8 mouse cellular contexts compared by ENCODE assay signal in genomic region chr11:102025991-102026660, GRCm38 (mm10). TPM values are rescaled to one million over a fixed set of nuclear protein-coding genes. Genes with fewer than 3 reads are reported as not detected.
DNase-seq lines count a peak whose midpoint lies in the region; ATAC-seq and TF ChIP-seq lines count a peak whose summit lies in the region.

No protein-coding gene starts in this region.

- DNase-seq in heart, postnatal 14 days, result no peak
- peak; percentile 71 for DNase-seq in cerebellum, adult 9-10 months
- no peak for DNase-seq in hindbrain, embryonic 14.5 days (ENCODE audit: low spot score)
- DNase-seq in midbrain, postnatal 0 days (ENCODE audit: low spot score), result no peak
- DNase-seq in frontal cortex, postnatal 14 days (ENCODE audit: low spot score in 2 of 2), result no peak

- H3K9me3 ChIP-seq in heart, embryonic 14.5 days (ENCODE audit: control insufficient read depth, low read length), result no peaks in the 10 kb centered on the region
- H3K9me3 ChIP-seq in E14TG2a.4 (ENCODE audit: low read length), result no peaks in the 10 kb centered on the region
- H3K9me3 ChIP-seq in hindbrain, embryonic 14.5 days (ENCODE audit: control insufficient read depth, low read length), result no peaks in the 10 kb centered on the region
- no peaks in the 10 kb centered on the region for H3K9me3 ChIP-seq in midbrain, postnatal 0 days (ENCODE audit: low read length)

- peaks cover 4 to 13% of the 10 kb centered on the region in 2 experiments; a peak in 3 of 4 replicates for H3K4me1 ChIP-seq in heart, embryonic 14.5 days (ENCODE audit: control insufficient read depth in 2 of 2, insufficient read depth in 2 of 2, low read length in 2 of 2)
- H3K4me1 ChIP-seq in E14TG2a.4 (replicated peaks; ENCODE audit: low read depth, low read length), result peaks cover 42% of the 10 kb centered on the region
- H3K4me1 ChIP-seq in hindbrain, embryonic 14.5 days (replicated peaks; ENCODE audit: control insufficient read depth, insufficient read depth, low read length), result peaks cover 32% of the 10 kb centered on the region
- no peaks in the 10 kb centered on the region for H3K4me1 ChIP-seq in midbrain, postnatal 0 days (ENCODE audit: insufficient read depth, low read length)

- peak overlapping the region; percentile 98 for H3K4me2 ChIP-seq in heart, embryonic 14.5 days (ENCODE audit: low read length)
- H3K4me2 ChIP-seq in hindbrain, embryonic 14.5 days (replicated peaks), result peak overlapping the region; percentile 75
- H3K4me2 ChIP-seq in midbrain, postnatal 0 days (ENCODE audit: low read depth, low read length, poor library complexity, severe bottlenecking), result peak overlapping the region; percentile 75

- peak overlapping the region; percentile 71 to 81 for H3K4me3 ChIP-seq in heart, embryonic 14.5 days (ENCODE audit: control insufficient read depth in 1 of 2, insufficient read depth in 1 of 2, low read depth in 1 of 2, low read length in 2 of 2)
- H3K4me3 ChIP-seq in E14TG2a.4 (replicated peaks; ENCODE audit: low read length), result peak overlapping the region; percentile 84
- peak overlapping the region; percentile 79 for H3K4me3 ChIP-seq in hindbrain, embryonic 14.5 days (replicated peaks; ENCODE audit: low read length)
- H3K4me3 ChIP-seq in midbrain, postnatal 0 days (ENCODE audit: low read depth, low read length), result peak overlapping the region; percentile 71

- no peaks in the 10 kb centered on the region for H3K36me3 ChIP-seq in heart, embryonic 14.5 days (ENCODE audit: control insufficient read depth, insufficient read depth, low read length)
- H3K36me3 ChIP-seq in E14TG2a.4 (ENCODE audit: insufficient read depth, low read length), result no peaks in the 10 kb centered on the region
- peaks cover 14% of the 10 kb centered on the region for H3K36me3 ChIP-seq in hindbrain, embryonic 14.5 days (replicated peaks; ENCODE audit: control insufficient read depth, insufficient read depth)
- H3K36me3 ChIP-seq in midbrain, postnatal 0 days (ENCODE audit: insufficient read depth, low read length), result peaks cover 5% of the 10 kb centered on the region; the same call in 1 of the 2 replicates

- H3K27ac ChIP-seq in heart, embryonic 14.5 days (replicated peaks in 1 of 2; ENCODE audit: control insufficient read depth in 1 of 2, insufficient read depth in 1 of 2, low read depth in 2 of 2, low read length in 2 of 2), result peak overlapping the region in 1 of 2 experiments; percentile 28; a peak in 1 of 4 replicates
- peak overlapping the region; percentile 85 for H3K27ac ChIP-seq in hindbrain, embryonic 14.5 days
- H3K27ac ChIP-seq in midbrain, postnatal 0 days (ENCODE audit: low read depth, low read length), result peak overlapping the region; percentile 79

- intact Hi-C loops in heart, postnatal 14 days (cut with DNase I), result loop anchor here (2.0 kb wide), 1 partner anchor 15 kb away; no protein-coding TSS in a partner anchor

- H3K27me3 ChIP-seq in heart, embryonic 14.5 days (ENCODE audit: control insufficient read depth, insufficient read depth, low read length), result peaks cover 3% of the 10 kb centered on the region; the same call in 1 of the 2 replicates
- H3K27me3 ChIP-seq in E14TG2a.4 (ENCODE audit: insufficient read depth, low read length), result peaks cover 69% of the 10 kb centered on the region
- H3K27me3 ChIP-seq in hindbrain, embryonic 14.5 days (ENCODE audit: control insufficient read depth, insufficient read depth, low read length), result no peaks in the 10 kb centered on the region
- H3K27me3 ChIP-seq in midbrain, postnatal 0 days (ENCODE audit: insufficient read depth, low read length), result no peaks in the 10 kb centered on the region

- H3K9ac ChIP-seq in heart, embryonic 14.5 days (ENCODE audit: low read length), result peak overlapping the region; percentile 76
- H3K9ac ChIP-seq in hindbrain, embryonic 14.5 days, result peak overlapping the region; percentile 85
- peak overlapping the region; percentile 87 for H3K9ac ChIP-seq in midbrain, postnatal 0 days (replicated peaks; ENCODE audit: low read length, poor library complexity, severe bottlenecking)

- 4% methylated on average over 23 of the region's 23 CpGs for WGBS in heart, embryonic 14.5 days
- WGBS in hindbrain, embryonic 14.5 days, result 3% methylated on average over 22 of the region's 23 CpGs
- WGBS in midbrain, postnatal 0 days, result 5% methylated on average over 21 of the region's 23 CpGs

- no peak for ATAC-seq in heart, embryonic 14.5 days (ENCODE audit: insufficient number of reproducible peaks, insufficient read depth, low FRiP score, low read depth)
- ATAC-seq in hindbrain, embryonic 14.5 days (ENCODE audit: low FRiP score), result no peak; the same call in 1 of the 2 replicates
- ATAC-seq in midbrain, postnatal 0 days (ENCODE audit: low FRiP score), result peak; percentile 28; the same call in 1 of the 2 replicates
- ATAC-seq in megakaryocyte-erythroid progenitor cell, adult 5-6 weeks (replicated peaks; ENCODE audit: low FRiP score, low TSS enrichment, poor library complexity, severe bottlenecking), result no peak

- TF ChIP-seq CTCF in E14TG2a.4 (conservative IDR thresholded peaks at IDR 0.05; ENCODE audit: low read length), result no peak
- TF ChIP-seq CTCF in midbrain, postnatal 0 days (IDR thresholded peaks at IDR 0.05), result no peak

RNA-seq across cellular contexts. Expression of gene Mpp3, which starts 2.1 kb away (rescaled TPM):
- polyA plus RNA-seq in heart, embryonic 14.5 days (2014; fragmentation: Nextera tagmentation; extraction: Ambion mirVana), result 2.9 and 3.3 TPM in 2 replicates
- total RNA-seq in heart, postnatal 14 days (2021), result 1 to 10 TPM; 4.3 to 5.2 TPM
- 53.5 and 57.2 TPM in 2 replicates for polyA plus RNA-seq in hindbrain, embryonic 14.5 days (2014; fragmentation: Nextera tagmentation; extraction: Ambion mirVana)
- 68.2 and 71.9 TPM in 2 replicates for total RNA-seq in midbrain, postnatal 0 days (2014; rRNA removed)
- 53.9 and 54.7 TPM in 2 replicates for polyA plus RNA-seq in midbrain, postnatal 0 days (2015; fragmentation: Nextera tagmentation; extraction: Ambion mirVana)
- not detected in 2 replicates for total RNA-seq in megakaryocyte-erythroid progenitor cell, adult 5-6 weeks (2014; fragmentation: Nextera tagmentation)
- total RNA-seq in megakaryocyte-erythroid progenitor cell, adult 5-6 weeks (2017), result not detected in 2 replicates

RNA-seq across cellular contexts. Expression of gene Cd300lg, which starts 15.2 kb away (rescaled TPM):
- polyA plus RNA-seq in heart, embryonic 14.5 days (2014; fragmentation: Nextera tagmentation; extraction: Ambion mirVana), result 4.2 and 4.8 TPM in 2 replicates
- 10 to 100 TPM; 61.8 to 69.1 TPM for total RNA-seq in heart, postnatal 14 days (2021)
- polyA plus RNA-seq in hindbrain, embryonic 14.5 days (2014; fragmentation: Nextera tagmentation; extraction: Ambion mirVana), result 0.27 TPM in 1 of 2 replicates, not detected in the other
- 0.14 TPM in 1 of 2 replicates, not detected in the other for total RNA-seq in midbrain, postnatal 0 days (2014; rRNA removed)
- 0.25 TPM in 2 replicates for polyA plus RNA-seq in midbrain, postnatal 0 days (2015; fragmentation: Nextera tagmentation; extraction: Ambion mirVana)
- total RNA-seq in megakaryocyte-erythroid progenitor cell, adult 5-6 weeks (2014; fragmentation: Nextera tagmentation), result not detected in 2 replicates
- total RNA-seq in megakaryocyte-erythroid progenitor cell, adult 5-6 weeks (2017), result 1.8 TPM in 1 of 2 replicates, not detected in the other

RNA-seq across cellular contexts. Expression of gene Dusp3, which starts 39.3 kb away (rescaled TPM):
- polyA plus RNA-seq in heart, embryonic 14.5 days (2014; fragmentation: Nextera tagmentation; extraction: Ambion mirVana), result 56.4 and 58.9 TPM in 2 replicates
- 100 to 1,000 TPM; 130 to 137 TPM for total RNA-seq in heart, postnatal 14 days (2021)
- 24.0 and 24.7 TPM in 2 replicates for polyA plus RNA-seq in hindbrain, embryonic 14.5 days (2014; fragmentation: Nextera tagmentation; extraction: Ambion mirVana)
- 36.3 and 54.3 TPM in 2 replicates for total RNA-seq in midbrain, postnatal 0 days (2014; rRNA removed)
- polyA plus RNA-seq in midbrain, postnatal 0 days (2015; fragmentation: Nextera tagmentation; extraction: Ambion mirVana), result 44.1 and 48.5 TPM in 2 replicates
- 0.28 and 0.96 TPM in 2 replicates for total RNA-seq in megakaryocyte-erythroid progenitor cell, adult 5-6 weeks (2014; fragmentation: Nextera tagmentation)
- total RNA-seq in megakaryocyte-erythroid progenitor cell, adult 5-6 weeks (2017), result 0.70 and 1.3 TPM in 2 replicates

RNA-seq across cellular contexts. Expression of gene Cfap97d1, which starts 42.0 kb away (rescaled TPM):
- not detected in 2 replicates for polyA plus RNA-seq in heart, embryonic 14.5 days (2014; fragmentation: Nextera tagmentation; extraction: Ambion mirVana)
- total RNA-seq in heart, postnatal 14 days (2021), result not detected
- not detected in 2 replicates for polyA plus RNA-seq in hindbrain, embryonic 14.5 days (2014; fragmentation: Nextera tagmentation; extraction: Ambion mirVana)
- total RNA-seq in midbrain, postnatal 0 days (2014; rRNA removed), result not detected in 2 replicates
- not detected in 2 replicates for polyA plus RNA-seq in midbrain, postnatal 0 days (2015; fragmentation: Nextera tagmentation; extraction: Ambion mirVana)
- total RNA-seq in megakaryocyte-erythroid progenitor cell, adult 5-6 weeks (2014; fragmentation: Nextera tagmentation), result not detected in 2 replicates
- not detected in 2 replicates for total RNA-seq in megakaryocyte-erythroid progenitor cell, adult 5-6 weeks (2017)

RNA-seq across cellular contexts. Expression of gene Sost, which starts 59.3 kb away (rescaled TPM):
- polyA plus RNA-seq in heart, embryonic 14.5 days (2014; fragmentation: Nextera tagmentation; extraction: Ambion mirVana), result 0.12 and 0.55 TPM in 2 replicates
- 1 to 10 TPM in 1 of 2 experiments, under 1 TPM in 1; 0.68 to 1.3 TPM for total RNA-seq in heart, postnatal 14 days (2021)
- not detected in 2 replicates for polyA plus RNA-seq in hindbrain, embryonic 14.5 days (2014; fragmentation: Nextera tagmentation; extraction: Ambion mirVana)
- 0.11 TPM in 1 of 2 replicates, not detected in the other for total RNA-seq in midbrain, postnatal 0 days (2014; rRNA removed)
- polyA plus RNA-seq in midbrain, postnatal 0 days (2015; fragmentation: Nextera tagmentation; extraction: Ambion mirVana), result 0.12 TPM in 1 of 2 replicates, not detected in the other
- not detected in 2 replicates for total RNA-seq in megakaryocyte-erythroid progenitor cell, adult 5-6 weeks (2014; fragmentation: Nextera tagmentation)
- total RNA-seq in megakaryocyte-erythroid progenitor cell, adult 5-6 weeks (2017), result not detected in 2 replicates

Comparison
In these comparisons a context has a peak if more than half of its experiments do, and no peak if none do; other contexts are left out.
1. RNA of gene Mpp3, which starts 2.1 kb away (total RNA-seq): 68.2 to 71.9 TPM in midbrain, postnatal 0 days; 4.3 to 5.2 TPM in heart, postnatal 14 days and not detected in megakaryocyte-erythroid progenitor cell, adult 5-6 weeks; every median in the first group is over 10 times any median in the second.
2. RNA of gene Cd300lg, which starts 15.2 kb away (total RNA-seq): 61.8 to 69.1 TPM in heart, postnatal 14 days; 1.8 TPM in megakaryocyte-erythroid progenitor cell, adult 5-6 weeks and 0.14 TPM in midbrain, postnatal 0 days; every median in the first group is over 10 times any median in the second.
3. RNA of gene Dusp3, which starts 39.3 kb away (total RNA-seq): 130 to 137 TPM in heart, postnatal 14 days and 36.3 to 54.3 TPM in midbrain, postnatal 0 days; 0.28 to 1.3 TPM in megakaryocyte-erythroid progenitor cell, adult 5-6 weeks; every median in the first group is over 10 times any median in the second.
4. Peak in every context shown above with its lines, with median percentiles within 50 percentile points of each other: H3K4me2 ChIP-seq, H3K4me3 ChIP-seq and H3K9ac ChIP-seq.